Mouse (Mus musculus): ENCODE data around the gene Eif5a2. TPM values are rescaled to one million over a fixed set of nuclear protein-coding genes. Genes with fewer than 3 reads are reported as not detected.

Eif5a2 gene
- polyA plus RNA-seq (2015; fragmentation: Nextera tagmentation; extraction: Ambion mirVana), result 3.4 and 3.6 TPM in 2 replicates

GRCm38 (mm10) chr3:28780994-28781393 lies at the start of gene Eif5a2:
Gene Eif5a2, plus strand, starts transcription at chr3:28781276.

GRCm38 (mm10) chr3:28805301-28806097 lies 24.4 kb downstream of the Eif5a2 start, which contains the start of gene Rpl22l1:
Gene Rpl22l1, plus strand, starts transcription at chr3:28805436.

Other genes with a start within 250 kb of the Eif5a2 start
- 0.07 and 0.11 TPM in 2 replicates for gene Slc2a2, start 83.4 kb upstream of the Eif5a2 start, polyA plus RNA-seq (2015; fragmentation: Nextera tagmentation; extraction: Ambion mirVana)
- 305 and 326 TPM in 2 replicates for gene Rpl22l1, start 24.2 kb downstream of the Eif5a2 start, polyA plus RNA-seq (2015; fragmentation: Nextera tagmentation; extraction: Ambion mirVana)
- gene Gm1527, start 111.3 kb downstream of the Eif5a2 start, polyA plus RNA-seq (2015; fragmentation: Nextera tagmentation; extraction: Ambion mirVana), result not detected in 2 replicates